Mouse (Mus musculus): ENCODE results near the gene Pmpca. TPM values are rescaled to one million over a fixed set of nuclear protein-coding genes. Genes with fewer than 3 reads are reported as not detected.
A peak's percentile ranks its signal among the peaks of the same experiment; 100 is the strongest.

The Pmpca gene
- polyA plus RNA-seq, 1 experiment from 2014 or later = 104 TPM

DNA sequence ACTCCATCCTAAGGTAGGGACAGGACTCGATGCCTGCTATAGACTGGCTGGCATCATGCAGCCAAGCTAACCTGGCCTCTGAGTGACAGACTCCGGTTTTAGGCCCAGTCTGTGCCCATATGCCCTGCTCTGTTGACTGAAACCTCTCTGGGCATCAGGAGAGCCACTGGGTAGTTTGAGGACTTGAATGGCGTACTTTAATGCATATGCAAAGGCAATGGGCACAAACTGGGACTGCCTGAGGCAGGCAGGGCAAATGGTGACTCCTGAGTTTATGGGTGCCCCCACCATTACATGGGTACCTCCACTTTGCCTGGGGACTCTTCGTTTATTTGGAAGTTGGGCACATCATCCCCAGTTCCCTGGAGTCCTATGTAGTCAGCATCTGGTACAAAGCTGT is 57.5 kb downstream of the Pmpca start:
- H3K36me3 ChIP-seq (ENCODE audit: insufficient read depth) = peaks cover 4% of the 10 kb centered on the region
- 67% methylated on average over 4 of the region's 4 CpGs for WGBS
- peak overlapping the region; percentile 88 for H3K4me2 ChIP-seq
- ATAC-seq (ENCODE audit: insufficient read depth) (no peak), DNase-seq (no peak)
- H3K4me3 ChIP-seq (ENCODE audit: low read depth, low read length) = peak overlapping the region; percentile 94
- H3K9me3 ChIP-seq (ENCODE audit: low read depth, low read length) = no peaks in the 10 kb centered on the region
- peaks cover 14% of the 10 kb centered on the region for H3K4me1 ChIP-seq (ENCODE audit: insufficient read depth)
- peak overlapping the region; percentile 42; the same call in 1 of the 2 replicates for H3K27ac ChIP-seq (ENCODE audit: low read depth)
- peak overlapping the region; percentile 71 for H3K9ac ChIP-seq
- no peak for TF ChIP-seq CTCF (IDR thresholded peaks at IDR 0.05; ENCODE audit: low read depth)
- no peaks in the 10 kb centered on the region for H3K27me3 ChIP-seq (ENCODE audit: insufficient read depth, low read length)

Other genes starting within 250 kb of the Pmpca start
- 0.27 TPM in 1 of 2 replicates, not detected in the other for gene Lhx3, start 181.1 kb upstream of the Pmpca start, polyA plus RNA-seq (2014; fragmentation: Nextera tagmentation; extraction: Ambion mirVana)
- 25.8 and 26.1 TPM in 2 replicates for gene Qsox2, start 151.8 kb upstream of the Pmpca start, polyA plus RNA-seq (2014; fragmentation: Nextera tagmentation; extraction: Ambion mirVana)
- gene Ccdc187, start 94.8 kb upstream of the Pmpca start, polyA plus RNA-seq (2014; fragmentation: Nextera tagmentation; extraction: Ambion mirVana) = 0.28 and 0.36 TPM in 2 replicates
- gene Gpsm1, start 73.8 kb upstream of the Pmpca start, polyA plus RNA-seq (2014; fragmentation: Nextera tagmentation; extraction: Ambion mirVana) = 37.9 and 40.5 TPM in 2 replicates
- 29.1 and 32.1 TPM in 2 replicates for gene Dnlz, start 37.2 kb upstream of the Pmpca start, polyA plus RNA-seq (2014; fragmentation: Nextera tagmentation; extraction: Ambion mirVana)
- 2.4 and 2.8 TPM in 2 replicates for gene Card9, start 28.4 kb upstream of the Pmpca start, polyA plus RNA-seq (2014; fragmentation: Nextera tagmentation; extraction: Ambion mirVana)
- 28.1 and 32.8 TPM in 2 replicates for gene Snapc4, start 8.7 kb upstream of the Pmpca start, polyA plus RNA-seq (2014; fragmentation: Nextera tagmentation; extraction: Ambion mirVana)
- gene Entr1, start within 50 bp of the Pmpca start, polyA plus RNA-seq (2014; fragmentation: Nextera tagmentation; extraction: Ambion mirVana) = 103 and 116 TPM in 2 replicates
- gene Inpp5e, start 19.9 kb downstream of the Pmpca start, polyA plus RNA-seq (2014; fragmentation: Nextera tagmentation; extraction: Ambion mirVana) = 18.6 and 22.4 TPM in 2 replicates
- gene Sec16a, start 55.9 kb downstream of the Pmpca start, polyA plus RNA-seq (2014; fragmentation: Nextera tagmentation; extraction: Ambion mirVana) = 36.0 and 36.5 TPM in 2 replicates
- gene Notch1, start 127.3 kb downstream of the Pmpca start, polyA plus RNA-seq (2014; fragmentation: Nextera tagmentation; extraction: Ambion mirVana) = 37.7 and 44.0 TPM in 2 replicates
- gene Egfl7, start 190.7 kb downstream of the Pmpca start, polyA plus RNA-seq (2014; fragmentation: Nextera tagmentation; extraction: Ambion mirVana) = 269 and 311 TPM in 2 replicates
- not detected in 2 replicates for gene Gm20532, start 197.3 kb downstream of the Pmpca start, polyA plus RNA-seq (2014; fragmentation: Nextera tagmentation; extraction: Ambion mirVana)
- gene Agpat2, start 215.1 kb downstream of the Pmpca start, polyA plus RNA-seq (2014; fragmentation: Nextera tagmentation; extraction: Ambion mirVana) = 30.2 and 32.9 TPM in 2 replicates
- 28.3 and 30.0 TPM in 2 replicates for gene Fam69b, start 239.1 kb downstream of the Pmpca start, polyA plus RNA-seq (2014; fragmentation: Nextera tagmentation; extraction: Ambion mirVana)